Comparison of ENCODE assay signal across 18 mouse cellular contexts in the genomic region with DNA sequence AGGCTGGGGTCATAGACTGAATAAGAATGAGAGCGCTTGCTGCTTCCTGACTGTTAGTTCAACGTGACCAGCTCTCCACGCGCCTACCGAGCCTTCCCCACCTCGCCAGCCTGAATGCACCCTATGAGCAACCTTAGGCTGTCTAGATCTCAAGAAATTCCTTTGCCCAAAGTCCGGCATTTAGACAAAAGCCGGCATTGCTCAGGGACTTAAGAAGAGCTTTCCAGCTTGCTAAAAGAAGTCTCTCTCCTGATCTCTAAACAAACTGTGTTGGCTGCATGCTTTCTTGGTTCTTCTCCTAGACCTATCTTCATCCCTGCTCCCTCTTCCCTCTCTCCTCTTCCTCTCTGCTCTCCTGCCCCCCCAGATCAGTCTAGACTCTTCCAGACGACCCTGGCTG. TPM values are rescaled to one million over a fixed set of nuclear protein-coding genes. Genes with fewer than 3 reads are reported as not detected.
DNase-seq lines count a peak whose midpoint lies in the region; ATAC-seq lines count a peak whose summit lies in the region.
"Had no signal": no experiment of that assay in that cellular context is flagged by ENCODE, and none has a peak within 500 bp of the region (broad histone marks: within the 10 kb centered on the region; RNA-seq: fewer than 3 reads in every experiment).

No protein-coding gene starts in this region.

- no peak overlapping the region for H3K4me3 ChIP-seq in kidney, embryonic 15.5 days (replicated peaks)
- no peak overlapping the region for H3K4me3 ChIP-seq in kidney, embryonic 14.5 days (ENCODE audit: low read length)
- peak overlapping the region in 1 of 2 experiments; percentile 30; a peak in 1 of 4 replicates for H3K4me3 ChIP-seq in ES-E14 (ENCODE audit: insufficient read depth in 1 of 2, low read depth in 1 of 2, low read length in 2 of 2, poor library complexity in 1 of 2, severe bottlenecking in 1 of 2)
- H3K4me3 ChIP-seq in embryonic facial prominence, embryonic 10.5 days, result 0 out of 2 replicates have a peak overlapping the region, but pooled peaks have one; percentile 3
- no peak overlapping the region for H3K4me3 ChIP-seq in stomach, embryonic 14.5 days (ENCODE audit: low read depth, low read length)
- H3K4me3 ChIP-seq: liver, embryonic 15.5 days; midbrain, embryonic 15.5 days had no signal

- no peak overlapping the region for H3K4me2 ChIP-seq in kidney, embryonic 15.5 days
- no peak overlapping the region for H3K4me2 ChIP-seq in kidney, embryonic 14.5 days (replicated peaks; ENCODE audit: low read depth, low read length)
- no peak overlapping the region for H3K4me2 ChIP-seq in stomach, embryonic 14.5 days (replicated peaks; ENCODE audit: low read depth, low read length)
- H3K4me2 ChIP-seq: liver, embryonic 15.5 days; midbrain, embryonic 15.5 days had no signal

- 0 out of 2 replicates have a peak overlapping the region, but pooled peaks have one; percentile 0 for H3K27ac ChIP-seq in kidney, embryonic 15.5 days
- no peak overlapping the region for H3K27ac ChIP-seq in kidney, embryonic 14.5 days (ENCODE audit: low read depth, low read length)
- peak overlapping the region; percentile 60 for H3K27ac ChIP-seq in ES-E14 (ENCODE audit: insufficient read depth, low read depth, low read length, poor library complexity, severe bottlenecking)
- 0 out of 2 replicates have a peak overlapping the region, but pooled peaks have one; percentile 37 for H3K27ac ChIP-seq in embryonic facial prominence, embryonic 10.5 days (replicated peaks)
- peak overlapping the region; percentile 55; the same call in 1 of the 2 replicates for H3K27ac ChIP-seq in stomach, embryonic 14.5 days (ENCODE audit: low read length)
- H3K27ac ChIP-seq: liver, embryonic 15.5 days; midbrain, embryonic 15.5 days had no signal

- DNase-seq in ES-E14 (ENCODE audit: low read depth, low spot score), result no peak
- DNase-seq in embryonic facial prominence, embryonic 10.5 days (ENCODE audit: low spot score), result no peak
- no peak for DNase-seq in adrenal gland, postnatal 36 days
- DNase-seq in cerebellum, postnatal 14 days, result no peak
- DNase-seq: cerebellum, adult 11 months; left cerebral cortex, postnatal 4 days; thymus, adult 2 months had no signal

- 28% methylated on average over 9 of the region's 9 CpGs for WGBS in kidney, embryonic 15.5 days
- 28% methylated on average over 9 of the region's 9 CpGs for WGBS in kidney, embryonic 14.5 days
- 13% methylated on average over 9 of the region's 9 CpGs for WGBS in embryonic facial prominence, embryonic 10.5 days
- 14% methylated on average over 9 of the region's 9 CpGs for WGBS in stomach, embryonic 14.5 days

- H3K9me3 ChIP-seq in kidney, embryonic 15.5 days (replicated peaks), result no peaks in the 10 kb centered on the region
- H3K9me3 ChIP-seq in kidney, embryonic 14.5 days (ENCODE audit: control insufficient read depth, low read length), result no peaks in the 10 kb centered on the region
- no peaks in the 10 kb centered on the region for H3K9me3 ChIP-seq in ES-E14 (ENCODE audit: control insufficient read depth, insufficient read depth, low read depth, low read length)
- H3K9me3 ChIP-seq in embryonic facial prominence, embryonic 10.5 days, result no peaks in the 10 kb centered on the region
- H3K9me3 ChIP-seq in stomach, embryonic 14.5 days (ENCODE audit: control insufficient read depth, low read depth, low read length), result no peaks in the 10 kb centered on the region
- H3K9me3 ChIP-seq: liver, embryonic 15.5 days; midbrain, embryonic 15.5 days had no signal

- H3K9ac ChIP-seq in kidney, embryonic 15.5 days, result no peak overlapping the region
- no peak overlapping the region for H3K9ac ChIP-seq in kidney, embryonic 14.5 days (ENCODE audit: low read depth, low read length)
- H3K9ac ChIP-seq in ES-E14 (ENCODE audit: insufficient read depth, low read depth, low read length, poor library complexity, severe bottlenecking), result peak overlapping the region; percentile 20; the same call in 1 of the 2 replicates
- 0 out of 2 replicates have a peak overlapping the region, but pooled peaks have one; percentile 4 for H3K9ac ChIP-seq in stomach, embryonic 14.5 days (replicated peaks; ENCODE audit: low read depth, low read length)
- H3K9ac ChIP-seq: liver, embryonic 15.5 days; midbrain, embryonic 15.5 days had no signal

- H3K4me1 ChIP-seq in kidney, embryonic 15.5 days, result peaks cover 34% of the 10 kb centered on the region
- peaks cover 10% of the 10 kb centered on the region; the same call in 1 of the 2 replicates for H3K4me1 ChIP-seq in kidney, embryonic 14.5 days (ENCODE audit: control insufficient read depth, insufficient read depth, low read length)
- H3K4me1 ChIP-seq in ES-E14 (ENCODE audit: control insufficient read depth in 2 of 2, insufficient read depth in 2 of 2, low read length in 2 of 2, poor library complexity in 1 of 2), result peaks cover 17 to 37% of the 10 kb centered on the region in 2 experiments
- H3K4me1 ChIP-seq in embryonic facial prominence, embryonic 10.5 days, result peaks cover 38% of the 10 kb centered on the region
- H3K4me1 ChIP-seq in stomach, embryonic 14.5 days (ENCODE audit: control insufficient read depth, insufficient read depth, low read length), result peaks cover 34% of the 10 kb centered on the region

- no peaks in the 10 kb centered on the region for H3K27me3 ChIP-seq in kidney, embryonic 15.5 days
- no peaks in the 10 kb centered on the region for H3K27me3 ChIP-seq in kidney, embryonic 14.5 days (ENCODE audit: control insufficient read depth, insufficient read depth, low read length)
- peaks cover 24% of the 10 kb centered on the region for H3K27me3 ChIP-seq in embryonic facial prominence, embryonic 10.5 days (replicated peaks; ENCODE audit: low read depth, poor library complexity, severe bottlenecking)
- H3K27me3 ChIP-seq in stomach, embryonic 14.5 days (ENCODE audit: control insufficient read depth, insufficient read depth, low read length), result no peaks in the 10 kb centered on the region
- H3K27me3 ChIP-seq: liver, embryonic 15.5 days had no signal

- H3K36me3 ChIP-seq in kidney, embryonic 15.5 days, result no peaks in the 10 kb centered on the region
- no peaks in the 10 kb centered on the region for H3K36me3 ChIP-seq in kidney, embryonic 14.5 days (ENCODE audit: control insufficient read depth, insufficient read depth, low read length)
- H3K36me3 ChIP-seq in ES-E14 (ENCODE audit: control insufficient read depth, insufficient read depth, low read length, poor library complexity, severe bottlenecking), result peaks cover 8% of the 10 kb centered on the region; the same call in 1 of the 2 replicates
- H3K36me3 ChIP-seq in embryonic facial prominence, embryonic 10.5 days (replicated peaks), result no peaks in the 10 kb centered on the region
- H3K36me3 ChIP-seq in stomach, embryonic 14.5 days (ENCODE audit: control insufficient read depth, insufficient read depth, low read length), result no peaks in the 10 kb centered on the region
- H3K36me3 ChIP-seq: liver, embryonic 15.5 days; midbrain, embryonic 15.5 days had no signal

- in situ Hi-C loops in ES-E14 (cut with MboI; ENCODE audit: low sequenced_read_pairs in 2 of 2, unreplicated experiment in 2 of 2), result no loop called here

- ATAC-seq in kidney, embryonic 15.5 days (replicated peaks; ENCODE audit: low FRiP score), result no peak
- no peak for ATAC-seq in kidney, embryonic 14.5 days (ENCODE audit: low FRiP score, low TSS enrichment)
- no peak for ATAC-seq in stomach, embryonic 14.5 days (ENCODE audit: insufficient number of reproducible peaks, insufficient read depth, low FRiP score, low read depth)
- ATAC-seq: CD4-positive, CD25-positive, alpha-beta regulatory T cell, adult 4 months; forebrain, embryonic 14.5 days; midbrain, embryonic 15.5 days had no signal

RNA-seq across cellular contexts. Expression of gene Ifitm1, which starts 7.9 kb away (rescaled TPM):
- polyA plus RNA-seq in kidney, embryonic 15.5 days (2015; fragmentation: Nextera tagmentation; extraction: Ambion mirVana), result 55.2 and 59.7 TPM in 2 replicates
- polyA plus RNA-seq in kidney, embryonic 14.5 days (2014; fragmentation: Nextera tagmentation; extraction: Ambion mirVana), result 54.4 and 61.4 TPM in 2 replicates
- 274 and 585 TPM in 2 replicates for total RNA-seq in ES-E14 (2012; rRNA removed)
- 8.7 and 13.4 TPM in 2 replicates for polyA plus RNA-seq in embryonic facial prominence, embryonic 10.5 days (2016; fragmentation: Nextera tagmentation; extraction: Ambion mirVana)
- 241 and 289 TPM in 2 replicates for polyA plus RNA-seq in stomach, embryonic 14.5 days (2014; fragmentation: Nextera tagmentation; extraction: Ambion mirVana)
- 1 to 10 TPM; 5.5 to 7.3 TPM for total RNA-seq in adrenal gland, postnatal 36 days (2021)
- polyA plus RNA-seq: CD4-positive, CD25-positive, alpha-beta regulatory T cell, adult 4 months had no signal

RNA-seq across cellular contexts. Expression of gene Ifitm2, which starts 19.2 kb away (rescaled TPM):
- 897 and 954 TPM in 2 replicates for polyA plus RNA-seq in kidney, embryonic 15.5 days (2015; fragmentation: Nextera tagmentation; extraction: Ambion mirVana)
- polyA plus RNA-seq in kidney, embryonic 14.5 days (2014; fragmentation: Nextera tagmentation; extraction: Ambion mirVana), result 1,039 and 1,151 TPM in 2 replicates
- total RNA-seq in ES-E14 (2012; rRNA removed), result 679 and 1,158 TPM in 2 replicates
- 602 and 668 TPM in 2 replicates for polyA plus RNA-seq in embryonic facial prominence, embryonic 10.5 days (2016; fragmentation: Nextera tagmentation; extraction: Ambion mirVana)
- polyA plus RNA-seq in stomach, embryonic 14.5 days (2014; fragmentation: Nextera tagmentation; extraction: Ambion mirVana), result 1,395 and 1,501 TPM in 2 replicates
- 100 to 1,000 TPM; 430 to 633 TPM for total RNA-seq in adrenal gland, postnatal 36 days (2021)

RNA-seq across cellular contexts. Expression of gene Gm45717, which starts 19.2 kb away (rescaled TPM):
- 0.39 TPM in 1 of 2 replicates, not detected in the other for polyA plus RNA-seq in kidney, embryonic 15.5 days (2015; fragmentation: Nextera tagmentation; extraction: Ambion mirVana)
- not detected in 2 replicates for polyA plus RNA-seq in kidney, embryonic 14.5 days (2014; fragmentation: Nextera tagmentation; extraction: Ambion mirVana)
- total RNA-seq in ES-E14 (2012; rRNA removed), result not detected in 2 replicates
- polyA plus RNA-seq in embryonic facial prominence, embryonic 10.5 days (2016; fragmentation: Nextera tagmentation; extraction: Ambion mirVana), result 0.52 TPM in 1 of 2 replicates, not detected in the other
- polyA plus RNA-seq in stomach, embryonic 14.5 days (2014; fragmentation: Nextera tagmentation; extraction: Ambion mirVana), result not detected in 2 replicates
- total RNA-seq in adrenal gland, postnatal 36 days (2021), result not detected
- total RNA-seq: granulocyte monocyte progenitor cell, adult 5-6 weeks; hematopoietic stem cell, adult 5-6 weeks; layer of hippocampus, postnatal 25 days; left cerebral cortex, postnatal 4 days had no signal
- polyA plus RNA-seq: forebrain, embryonic 14.5 days; liver, embryonic 15.5 days; midbrain, embryonic 15.5 days; thymus, adult 2 months had no signal

RNA-seq across cellular contexts. Expression of gene Ifitm5, which starts 24.8 kb away (rescaled TPM):
- polyA plus RNA-seq in kidney, embryonic 15.5 days (2015; fragmentation: Nextera tagmentation; extraction: Ambion mirVana), result 4.3 and 21.7 TPM in 2 replicates
- 2.2 and 2.6 TPM in 2 replicates for polyA plus RNA-seq in kidney, embryonic 14.5 days (2014; fragmentation: Nextera tagmentation; extraction: Ambion mirVana)
- total RNA-seq in ES-E14 (2012; rRNA removed), result 7.7 and 18.6 TPM in 2 replicates
- polyA plus RNA-seq in embryonic facial prominence, embryonic 10.5 days (2016; fragmentation: Nextera tagmentation; extraction: Ambion mirVana), result 2.9 and 3.8 TPM in 2 replicates
- 2.0 and 2.6 TPM in 2 replicates for polyA plus RNA-seq in stomach, embryonic 14.5 days (2014; fragmentation: Nextera tagmentation; extraction: Ambion mirVana)
- total RNA-seq in adrenal gland, postnatal 36 days (2021), result 1 to 10 TPM in 1 of 2 experiments, under 1 TPM in 1; 0.63 to 1.7 TPM
- total RNA-seq: common myeloid progenitor, adult 5-6 weeks; granulocyte monocyte progenitor cell, adult 5-6 weeks; hematopoietic stem cell, adult 5-6 weeks; layer of hippocampus, postnatal 25 days; left cerebral cortex, postnatal 4 days had no signal
- polyA plus RNA-seq: CD4-positive, CD25-positive, alpha-beta regulatory T cell, adult 4 months; forebrain, embryonic 14.5 days had no signal

RNA-seq across cellular contexts. Expression of gene Pgghg, which starts 33.7 kb away (rescaled TPM):
- 19.5 and 23.5 TPM in 2 replicates for polyA plus RNA-seq in kidney, embryonic 15.5 days (2015; fragmentation: Nextera tagmentation; extraction: Ambion mirVana)
- 15.9 and 20.5 TPM in 2 replicates for polyA plus RNA-seq in kidney, embryonic 14.5 days (2014; fragmentation: Nextera tagmentation; extraction: Ambion mirVana)
- total RNA-seq in ES-E14 (2012; rRNA removed), result 10.0 and 12.5 TPM in 2 replicates
- polyA plus RNA-seq in embryonic facial prominence, embryonic 10.5 days (2016; fragmentation: Nextera tagmentation; extraction: Ambion mirVana), result 13.5 and 14.3 TPM in 2 replicates
- 28.7 and 31.0 TPM in 2 replicates for polyA plus RNA-seq in stomach, embryonic 14.5 days (2014; fragmentation: Nextera tagmentation; extraction: Ambion mirVana)
- total RNA-seq in adrenal gland, postnatal 36 days (2021), result 10 to 100 TPM; 35.8 to 38.1 TPM

Comparison
In these comparisons a context has a peak if more than half of its experiments do, and no peak if none do; other contexts are left out.
1. H3K9ac ChIP-seq: peak in ES-E14 (single experiment) and stomach, embryonic 14.5 days (single experiment); none in kidney, embryonic 15.5 days (single experiment) and kidney, embryonic 14.5 days (single experiment).